Mouse (Mus musculus) liver, embryonic 14.5 days (tissue): ENCODE results near the gene Zfp346. TPM values are rescaled to one million over a fixed set of nuclear protein-coding genes. Genes with fewer than 3 reads are reported as not detected.
A peak's percentile ranks its signal among the peaks of the same experiment; 100 is the strongest.

Experiments used
- ATAC-seq: fragments of 200-750 bp; cut with Nextera tagmentation; 2 replicates; pipeline ENCODE4 v1.8.0; 2017; ENCODE audit warnings: moderate number of reproducible peaks, mild to moderate bottlenecking, moderate library complexity; ENCODE audit not compliant: insufficient read depth
- DNase-seq, 3 experiments: peaks; one replicate each; pipeline ENCODE4 v3.0.0-alpha.2; 2012 to 2013; ENCODE audit warnings: low read depth in 3 of 3, low spot score in 3 of 3
- H3K27ac ChIP-seq: fragments of 300-500 bp; sonication (generic); 2 replicates; pipeline ENCODE4 v1.5.1; 2014; ENCODE audit warnings: moderate library complexity, mild to moderate bottlenecking, control low read depth, inconsistent platforms
- H3K27me3 ChIP-seq: fragments of 300-500 bp; sonication (generic); 2 replicates; pipeline ENCODE4 v1.6.1; 2014; ENCODE audit warnings: mild to moderate bottlenecking, low read length, moderate library complexity; ENCODE audit not compliant: control insufficient read depth, insufficient read depth
- H3K36me3 ChIP-seq: fragments of 300-500 bp; sonication (generic); replicated peaks from 2 replicates; pipeline ENCODE4 v1.6.1; 2014; ENCODE audit warnings: low read depth; ENCODE audit not compliant: control insufficient read depth, insufficient read depth
- H3K4me1 ChIP-seq, 2 experiments: fragments of 200-500 bp in 1 of 2; fragments of 300-500 bp in 1 of 2; sonication (generic) in 1 of 2; replicated peaks; 2 replicates each; pipeline ENCODE4 v1.6.1; 2012 to 2014; ENCODE audit warnings: antibody characterized with exemption in 1 of 2, inconsistent platforms in 1 of 2, low read length in 1 of 2; ENCODE audit not compliant: control insufficient read depth in 2 of 2, insufficient read depth in 2 of 2
- H3K4me2 ChIP-seq: fragments of 300-500 bp; sonication (generic); 2 replicates; pipeline ENCODE4 v1.6.1; 2014; ENCODE audit warnings: low read depth, mild to moderate bottlenecking, control low read depth, moderate library complexity
- H3K4me3 ChIP-seq, 2 experiments: fragments of 200-500 bp in 1 of 2; fragments of 300-500 bp in 1 of 2; sonication (generic) in 1 of 2; 2 replicates each; pipeline ENCODE4 v1.5.1; 2012 to 2014; ENCODE audit warnings: low read depth in 2 of 2, low read length in 2 of 2, mild to moderate bottlenecking in 2 of 2, control low read depth in 1 of 2, inconsistent platforms in 1 of 2, moderate library complexity in 1 of 2; ENCODE audit not compliant: insufficient read depth in 1 of 2
- H3K9ac ChIP-seq: fragments of 300-500 bp; sonication (generic); replicated peaks from 2 replicates; pipeline ENCODE4 v1.6.1; 2014; ENCODE audit warnings: mild to moderate bottlenecking, control low read depth, moderate library complexity
- H3K9me3 ChIP-seq: fragments of 300-500 bp; sonication (generic); 2 replicates; pipeline ENCODE4 v1.6.1; 2016; ENCODE audit warnings: low read length, mixed read lengths; ENCODE audit not compliant: control insufficient read depth
- CTCF ChIP-seq: IDR thresholded peaks from 2 replicates; pipeline ENCODE4 v1.5.1; 2016; ENCODE audit warnings: antibody characterized with exemption, low read depth, control low read depth
- EP300 ChIP-seq: IDR thresholded peaks from 2 replicates; pipeline ENCODE4 v1.6.1; 2016; ENCODE audit warnings: antibody characterized with exemption, low read depth
- WGBS: fragments of 180-500 bp; shearing (Covaris S2); extraction: QIAGEN DNeasy Blood & Tissue Kit; methylation state at CpG from one replicate; pipeline ENCODE4 v1.1.7; 2014; ENCODE audit not compliant: insufficient replicate concordance; 5-methylcytosine and 5-hydroxymethylcytosine counted together
- polyA plus RNA-seq, 2 experiments: library from polyadenylated mRNA; depleted of rRNA in 1 of 2; stranded (reverse) in 1 of 2; unstranded in 1 of 2; fragments of >200 nt; fragmentation: Nextera tagmentation in 1 of 2; extraction: Ambion mirVana in 1 of 2; gene quantifications; 2 replicates each; pipeline versions ENCODE4 v1.2.1 to v1.2.3; 2012 to 2014

Zfp346 gene
- polyA plus RNA-seq (2012; rRNA removed) (9.4 and 11.4 TPM in 2 replicates), polyA plus RNA-seq (2014; fragmentation: Nextera tagmentation; extraction: Ambion mirVana) (5.6 and 6.1 TPM in 2 replicates)

- ATAC-seq = peak; percentile 88
- peaks cover 11% of the 10 kb centered on the region for H3K36me3 ChIP-seq
- peak; percentile 92 to 94 (median 93) for DNase-seq
- no peaks in the 10 kb centered on the region for H3K9me3 ChIP-seq
- no peaks in the 10 kb centered on the region for H3K27me3 ChIP-seq
- H3K4me2 ChIP-seq = peak within 1 kb of the TSS; percentile 88
- H3K4me1 ChIP-seq = peaks cover 13 to 16% of the 10 kb centered on the region in 2 experiments
- H3K4me3 ChIP-seq = peak within 1 kb of the TSS; percentile 77 to 96
- H3K27ac ChIP-seq = peak within 1 kb of the TSS; percentile 63
- no peak for TF ChIP-seq EP300
- TF ChIP-seq CTCF = peak; percentile 64
- WGBS = under 1% methylated on average over 65 of the region's 66 CpGs
- H3K9ac ChIP-seq = peak within 1 kb of the TSS; percentile 81
These were observed at the start of gene Zfp346 for GRCm38 (mm10) chr13:55105045-55105952. Gene Zfp346 (plus strand): TSS chr13:55105311.

- ATAC-seq = no peak
- H3K9ac ChIP-seq = no peak overlapping the region
- H3K36me3 ChIP-seq = peaks cover 7% of the 10 kb centered on the region
- H3K4me1 ChIP-seq = no peaks in the 10 kb centered on the region
- no peak overlapping the region for H3K27ac ChIP-seq
- DNase-seq = no peak
- 81% methylated on average over 2 of the region's 2 CpGs for WGBS
- no peak overlapping the region for H3K4me3 ChIP-seq
- H3K9me3 ChIP-seq = no peaks in the 10 kb centered on the region
- H3K4me2 ChIP-seq = no peak overlapping the region
- no peaks in the 10 kb centered on the region for H3K27me3 ChIP-seq
- TF ChIP-seq EP300 (no peak), CTCF (peak; percentile 76)
These were observed 47.1 kb upstream of the Zfp346 start for GRCm38 (mm10) chr13:55058042-55058441.

- DNase-seq (no peak), ATAC-seq (no peak)
- Histone ChIP-seq H3K27ac (no peak overlapping the region), H3K9me3 (no peaks in the 10 kb centered on the region), H3K36me3 (no peaks in the 10 kb centered on the region), H3K27me3 (no peaks in the 10 kb centered on the region), H3K4me1 (no peaks in the 10 kb centered on the region), H3K4me2 (no peak overlapping the region), H3K9ac (no peak overlapping the region), H3K4me3 (no peak overlapping the region)
- 66% methylated on average over 2 of the region's 2 CpGs for WGBS
- no peak for TF ChIP-seq CTCF
- TF ChIP-seq EP300 = no peak
These were observed 41.8 kb upstream of the Zfp346 start for GRCm38 (mm10) chr13:55063276-55063675.

- no peaks in the 10 kb centered on the region for H3K4me1 ChIP-seq
- DNase-seq (no peak), ATAC-seq (no peak)
- H3K9me3 ChIP-seq = no peaks in the 10 kb centered on the region
- no peak overlapping the region for H3K27ac ChIP-seq
- no peaks in the 10 kb centered on the region for H3K27me3 ChIP-seq
- H3K36me3 ChIP-seq = no peaks in the 10 kb centered on the region
- H3K4me2 ChIP-seq = no peak overlapping the region
- no peak overlapping the region for H3K4me3 ChIP-seq
- no peak for TF ChIP-seq EP300
- no peak for TF ChIP-seq CTCF
- 62% methylated on average over 7 of the region's 7 CpGs for whole genome bisulfite sequencing
- H3K9ac ChIP-seq = no peak overlapping the region
These were observed 35.4 kb upstream of the Zfp346 start for GRCm38 (mm10) chr13:55069719-55070118.

GRCm38 (mm10) chr13:55071322-55071721 is 33.8 kb upstream of the Zfp346 start:
- H3K9me3 ChIP-seq = no peaks in the 10 kb centered on the region

More at GRCm38 (mm10) chr13:55071322-55071721, 33.8 kb upstream of the Zfp346 start:
- no peaks in the 10 kb centered on the region for H3K27me3 ChIP-seq
- TF ChIP-seq CTCF (peak; percentile 45), EP300 (no peak)
- DNase-seq (peak in 2 of 3 experiments; percentile 20 to 24), ATAC-seq (no peak)
- H3K9ac ChIP-seq = no peak overlapping the region
- no peak overlapping the region for H3K4me2 ChIP-seq
- H3K27ac ChIP-seq = no peak overlapping the region
- WGBS = 5% methylated on average over 3 of the region's 3 CpGs
- H3K4me3 ChIP-seq = no peak overlapping the region
- no peaks in the 10 kb centered on the region for H3K4me1 ChIP-seq
- peaks cover 9% of the 10 kb centered on the region for H3K36me3 ChIP-seq
